Mouse (Mus musculus) layer of hippocampus, adult 18-20 months (tissue): ENCODE results near the gene Ina. TPM values are rescaled to one million over a fixed set of nuclear protein-coding genes. Genes with fewer than 3 reads are reported as not detected.

Experiments used
- DNase-seq, 2 experiments: peaks; one replicate each; pipeline ENCODE4 v3.0.0; 2022; ENCODE audit warnings: low spot score in 2 of 2
- total RNA-seq, 2 experiments: library from RNA; stranded (reverse); gene quantifications; 2 replicates each; pipeline ENCODE4 v1.2.3; 2021

The Ina gene
- total RNA-seq, 2 experiments from 2014 or later = 183 to 187 TPM

DNA sequence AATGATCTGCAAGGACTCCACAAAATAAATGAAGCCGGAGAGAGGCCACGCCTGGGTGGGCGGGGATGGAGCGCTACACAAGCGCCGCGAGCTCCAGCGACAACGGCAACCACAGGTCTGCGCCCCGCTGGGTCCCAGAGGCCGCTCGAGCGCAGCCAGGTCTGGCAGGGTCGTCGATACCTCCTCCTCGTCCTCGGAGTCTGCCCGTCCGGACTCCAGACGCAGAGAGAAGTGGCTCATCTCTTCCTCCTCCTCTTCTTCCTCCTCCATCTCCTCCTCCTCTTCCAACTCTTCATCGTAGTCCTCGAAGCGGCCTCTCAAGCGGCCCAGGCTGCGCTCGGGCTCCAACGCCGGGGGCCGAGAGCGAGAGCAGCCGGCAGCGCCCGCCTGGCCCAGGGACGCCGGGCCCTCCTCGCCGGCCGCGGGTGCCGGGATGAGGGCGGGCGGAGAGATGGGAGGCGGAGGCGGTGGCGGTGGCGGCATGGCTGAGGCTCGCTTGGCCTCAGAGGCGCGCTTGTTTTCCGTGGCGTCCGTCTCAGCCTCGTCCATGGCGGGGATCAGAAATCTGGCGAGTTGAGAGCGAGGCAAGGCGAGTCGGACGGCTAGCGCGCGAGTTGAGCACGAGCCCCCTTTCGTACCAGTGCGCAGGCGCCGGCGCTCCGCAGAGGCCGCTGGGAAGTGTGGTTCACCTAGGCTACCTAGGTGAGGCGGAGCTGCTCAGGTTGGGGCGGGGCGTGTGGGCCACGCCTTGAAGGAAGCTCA, 36.0 kb downstream of the Ina start, which contains the start of gene Pcgf6:
Pcgf6 (minus strand) TSS at position 636 of the 762 bp plus-strand sequence.
- peak; percentile 74 to 85 for DNase-seq

DNA sequence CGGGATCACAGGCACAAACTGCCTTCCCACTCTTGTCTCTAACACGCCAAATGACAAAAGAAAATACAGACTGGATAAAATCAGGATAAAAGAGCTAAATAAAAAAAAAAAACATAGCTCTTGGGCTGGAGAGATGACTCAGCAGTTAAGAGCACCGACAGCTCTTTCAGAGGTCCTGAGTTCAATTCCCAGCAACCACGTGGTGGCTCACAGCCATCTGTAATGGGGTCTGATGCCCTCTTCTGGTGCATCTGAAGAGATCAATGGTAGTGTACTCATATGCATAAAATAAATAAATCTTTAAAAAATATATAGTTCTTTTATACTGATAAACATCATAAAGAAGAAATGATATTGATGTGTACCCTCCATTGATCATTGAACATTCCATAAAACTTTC, 38.4 kb downstream of the Ina start:
- DNase-seq = no peak

DNA sequence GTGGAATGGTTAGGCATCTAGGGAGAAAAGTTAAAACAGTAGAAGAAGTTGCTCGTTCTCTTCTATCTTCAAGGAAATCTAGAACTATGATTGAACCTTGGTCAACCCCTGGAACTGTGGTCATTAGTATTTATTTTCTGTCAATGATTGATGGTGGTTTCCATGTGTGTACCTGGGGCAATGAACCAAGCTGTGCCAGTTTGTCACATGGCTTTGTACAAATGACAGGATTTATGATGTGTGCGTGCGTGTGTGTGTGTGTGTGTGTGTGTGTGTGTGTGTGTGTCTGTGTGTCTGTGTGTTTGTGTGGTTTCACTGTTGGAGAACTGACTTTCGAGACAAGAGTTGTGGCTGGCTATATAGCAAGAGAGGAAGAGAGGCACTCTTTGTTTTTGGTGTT, 39.0 kb downstream of the Ina start:
- no peak for DNase-seq

DNA sequence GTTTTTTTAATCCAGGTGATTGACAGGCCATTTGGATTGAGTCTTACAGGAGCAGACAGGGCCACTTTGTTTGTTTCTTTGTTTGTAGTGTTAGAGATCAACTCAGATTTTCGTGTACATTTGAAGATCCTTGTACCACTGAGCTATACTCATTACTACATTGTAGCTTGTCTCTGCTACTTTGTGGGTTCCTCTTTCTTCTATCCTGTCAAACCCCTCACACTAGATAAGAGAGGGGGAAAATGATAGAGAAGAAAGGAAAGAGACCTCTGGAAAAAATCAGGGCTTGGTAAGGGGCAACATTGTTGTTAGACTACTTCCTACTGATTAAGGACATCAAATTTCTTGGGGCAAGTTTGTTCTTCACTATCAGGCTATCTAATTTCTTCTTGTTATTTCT, 43.2 kb downstream of the Ina start:
- no peak for DNase-seq

DNA sequence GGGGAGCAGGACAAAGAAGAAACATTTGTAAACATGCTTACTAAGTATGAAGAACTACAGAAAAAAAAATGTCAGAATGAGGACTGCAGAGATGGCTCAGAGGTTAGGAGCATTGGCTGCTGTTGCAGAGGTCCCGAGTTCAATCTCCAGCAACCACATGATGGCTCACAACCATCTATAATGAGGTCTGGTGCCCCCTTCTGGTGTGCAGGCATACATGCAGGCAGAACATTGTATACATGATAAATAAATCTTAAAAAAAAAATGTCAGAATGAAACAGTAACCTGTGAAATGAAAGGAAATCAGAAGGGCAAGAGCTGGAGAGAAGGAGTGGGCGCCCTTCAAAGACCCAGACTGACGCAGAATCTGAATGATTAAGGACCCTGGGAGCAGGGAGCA, 51.4 kb downstream of the Ina start:
- DNase-seq = no peak

DNA sequence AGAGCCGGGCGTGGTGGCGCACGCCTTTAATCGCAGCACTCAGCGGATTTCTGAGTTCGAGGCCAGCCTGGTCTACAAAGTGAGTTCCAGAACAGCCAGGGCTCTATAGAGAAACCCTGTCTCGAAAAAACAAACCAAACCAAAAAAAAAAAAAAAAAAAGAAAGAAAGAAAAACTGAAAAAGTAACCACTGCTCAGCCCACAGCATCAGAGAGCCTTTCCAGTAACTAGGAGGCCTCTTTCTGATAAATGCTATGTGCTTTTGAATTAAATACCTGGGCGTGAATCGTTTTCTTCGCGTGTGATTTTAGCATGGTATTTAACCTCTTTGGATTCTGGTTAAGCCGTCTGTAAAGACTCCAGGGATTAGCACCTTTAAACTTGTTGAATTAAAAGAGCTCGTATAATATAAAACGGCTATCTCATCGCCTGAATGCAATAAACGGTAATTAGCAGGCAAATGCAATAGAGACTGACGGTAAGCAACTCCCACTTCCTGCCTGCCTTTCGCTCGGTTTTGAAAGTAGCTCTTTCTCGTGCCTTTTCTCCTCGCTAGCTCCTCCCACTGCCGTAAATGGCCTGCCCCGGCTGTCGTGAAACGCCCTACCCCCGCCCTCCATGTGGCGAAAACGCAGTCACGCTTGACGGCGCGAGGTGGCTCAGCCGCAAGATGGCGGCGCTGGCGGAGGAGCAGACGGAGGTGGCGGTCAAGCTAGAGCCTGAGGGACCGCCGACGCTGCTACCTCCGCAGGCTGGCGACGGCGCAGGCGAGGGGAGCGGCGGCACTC, 52.8 kb downstream of the Ina start, which contains the start of gene Taf5:
Taf5 (plus strand) TSS at position 651 of the 787 bp plus-strand sequence.
- DNase-seq = peak; percentile 96 to 97

DNA sequence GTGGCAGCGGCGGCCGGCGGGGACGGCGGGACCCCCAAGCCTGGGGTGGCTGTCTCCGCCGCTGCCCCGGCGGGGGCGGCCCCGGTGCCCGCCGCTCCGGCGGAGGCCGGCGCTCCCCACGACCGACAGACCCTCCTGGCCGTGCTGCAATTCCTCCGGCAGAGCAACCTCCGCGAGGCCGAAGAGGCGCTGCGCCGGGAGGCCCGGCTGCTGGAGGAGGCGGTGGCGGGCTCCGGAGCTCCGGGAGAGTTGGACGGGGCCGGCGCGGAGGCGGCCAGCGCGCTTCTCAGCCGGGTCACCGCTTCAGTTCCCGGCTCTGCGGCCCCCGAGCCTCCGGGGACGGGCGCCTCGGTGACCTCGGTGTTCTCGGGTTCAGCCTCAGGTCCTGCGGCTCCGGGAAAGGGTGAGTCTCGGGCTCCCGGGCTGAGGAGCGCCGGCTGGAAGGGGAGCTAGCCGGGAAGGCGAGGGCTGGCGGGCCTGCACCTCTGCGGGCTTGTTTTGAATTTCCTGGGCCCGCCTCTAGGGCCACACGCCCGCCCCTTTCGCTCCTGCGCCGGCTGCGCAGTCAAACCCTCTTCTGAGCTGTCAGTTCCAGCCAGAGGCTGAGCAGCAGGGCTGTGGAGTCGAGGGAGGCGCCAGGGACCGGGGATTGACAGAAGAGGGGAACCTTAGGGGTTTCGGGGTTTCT, 53.6 kb downstream of the Ina start:
- DNase-seq = peak; percentile 83 to 85

Other genes starting within 250 kb of the Ina start
- gene Nt5c2, start 455 bp downstream of the Ina start, total RNA-seq = 10 to 100 TPM; 75.5 to 78.5 TPM
- gene Pcgf6, start 36.2 kb downstream of the Ina start, total RNA-seq = 10 to 100 TPM; 19.8 to 20.8 TPM
- 1 to 10 TPM; 6.9 to 7.0 TPM for gene Taf5, start 53.0 kb downstream of the Ina start, total RNA-seq
- 100 to 1,000 TPM; 748 to 765 TPM for gene Usmg5, start 75.9 kb downstream of the Ina start, total RNA-seq
- 10 to 100 TPM; 16.9 to 18.3 TPM for gene Pdcd11, start 76.1 kb downstream of the Ina start, total RNA-seq
- gene Calhm2, start 123.6 kb downstream of the Ina start, total RNA-seq = 1 to 10 TPM; 5.4 to 6.3 TPM
- not detected for gene Calhm1, start 129.6 kb downstream of the Ina start, total RNA-seq
- gene Calhm3, start 143.1 kb downstream of the Ina start, total RNA-seq = not detected
- gene Neurl1a, start 164.1 kb downstream of the Ina start, total RNA-seq = 100 to 1,000 TPM; 194 to 204 TPM